Mouse (Mus musculus) kidney, embryonic 16.5 days (tissue): Measurements from ENCODE around the gene Fga. TPM values are rescaled to one million over a fixed set of nuclear protein-coding genes. Genes with fewer than 3 reads are reported as not detected.
A peak's percentile ranks its signal among the peaks of the same experiment; 100 is the strongest.

ENCODE experiments used
- ATAC-seq: fragments of 200-750 bp; cut with Nextera tagmentation; 2 replicates; pipeline ENCODE4 v1.8.0; 2017; ENCODE audit warnings: moderate TSS enrichment; ENCODE audit not compliant: low FRiP score, low TSS enrichment
- H3K27ac ChIP-seq: fragments of 300-500 bp; sonication (generic); 2 replicates; pipeline ENCODE4 v1.5.1; 2014; ENCODE audit warnings: low read length
- H3K27me3 ChIP-seq: fragments of 300-500 bp; sonication (generic); 2 replicates; pipeline ENCODE4 v1.6.1; 2014; ENCODE audit warnings: low read length, control low read depth, mixed read lengths; ENCODE audit not compliant: insufficient read depth
- H3K36me3 ChIP-seq: fragments of 300-500 bp; sonication (generic); 2 replicates; pipeline ENCODE4 v1.6.1; 2014; ENCODE audit warnings: low read length, control low read depth, mixed read lengths; ENCODE audit not compliant: insufficient read depth
- H3K4me1 ChIP-seq: fragments of 300-500 bp; sonication (generic); 2 replicates; pipeline ENCODE4 v1.6.1; 2014; ENCODE audit warnings: low read length, control low read depth, mixed read lengths; ENCODE audit not compliant: insufficient read depth
- H3K4me2 ChIP-seq: fragments of 300-500 bp; sonication (generic); replicated peaks from 2 replicates; pipeline ENCODE4 v1.6.1; 2014; ENCODE audit warnings: low read depth, low read length
- H3K4me3 ChIP-seq: fragments of 300-500 bp; sonication (generic); 2 replicates; pipeline ENCODE4 v1.5.1; 2014; ENCODE audit warnings: mild to moderate bottlenecking, low read length
- H3K9ac ChIP-seq: fragments of 300-500 bp; sonication (generic); replicated peaks from 2 replicates; pipeline ENCODE4 v1.6.1; 2014; ENCODE audit warnings: low read length
- H3K9me3 ChIP-seq: fragments of 300-500 bp; sonication (generic); 2 replicates; pipeline ENCODE4 v1.6.1; 2016; ENCODE audit warnings: low read length, control low read depth
- WGBS: fragments of 180-500 bp; shearing (Covaris S2); extraction: QIAGEN DNeasy Blood & Tissue Kit; methylation state at CpG from one replicate; pipeline ENCODE4 v1.1.7; 2014; 5-methylcytosine and 5-hydroxymethylcytosine counted together
- polyA plus RNA-seq: library from polyadenylated mRNA; unstranded; fragments of >200 nt; fragmentation: Nextera tagmentation; extraction: Ambion mirVana; gene quantifications from 2 replicates; pipeline ENCODE4 v1.2.1, GENCODE M21; 2015

Fga gene
- polyA plus RNA-seq, 1 experiment from 2014 or later = 4.3 TPM

- no peak overlapping the region for H3K27ac ChIP-seq
- no peaks in the 10 kb centered on the region for H3K4me1 ChIP-seq
- H3K9ac ChIP-seq = no peak overlapping the region
- ATAC-seq = no peak
- H3K4me2 ChIP-seq = no peak overlapping the region
- H3K27me3 ChIP-seq = no peaks in the 10 kb centered on the region
- 85% methylated on average over 4 of the region's 4 CpGs for WGBS
- H3K9me3 ChIP-seq = no peaks in the 10 kb centered on the region
- peaks cover 67% of the 10 kb centered on the region for H3K36me3 ChIP-seq
- no peak overlapping the region for H3K4me3 ChIP-seq
Measured at GRCm38 (mm10) chr3:83070231-83070630, 44.4 kb downstream of the Fga start.

GRCm38 (mm10) chr3:83076563-83076962 lies 50.7 kb downstream of the Fga start:
- Histone ChIP-seq H3K4me1 (peaks cover 5% of the 10 kb centered on the region), H3K27me3 (no peaks in the 10 kb centered on the region), H3K36me3 (peaks cover 13% of the 10 kb centered on the region; the same call in 1 of the 2 replicates), H3K27ac (no peak overlapping the region), H3K9me3 (no peaks in the 10 kb centered on the region), H3K9ac (no peak overlapping the region), H3K4me3 (no peak overlapping the region), H3K4me2 (no peak overlapping the region)
- 28% methylated on average over 3 of the region's 3 CpGs for WGBS
- ATAC-seq = no peak

DNA sequence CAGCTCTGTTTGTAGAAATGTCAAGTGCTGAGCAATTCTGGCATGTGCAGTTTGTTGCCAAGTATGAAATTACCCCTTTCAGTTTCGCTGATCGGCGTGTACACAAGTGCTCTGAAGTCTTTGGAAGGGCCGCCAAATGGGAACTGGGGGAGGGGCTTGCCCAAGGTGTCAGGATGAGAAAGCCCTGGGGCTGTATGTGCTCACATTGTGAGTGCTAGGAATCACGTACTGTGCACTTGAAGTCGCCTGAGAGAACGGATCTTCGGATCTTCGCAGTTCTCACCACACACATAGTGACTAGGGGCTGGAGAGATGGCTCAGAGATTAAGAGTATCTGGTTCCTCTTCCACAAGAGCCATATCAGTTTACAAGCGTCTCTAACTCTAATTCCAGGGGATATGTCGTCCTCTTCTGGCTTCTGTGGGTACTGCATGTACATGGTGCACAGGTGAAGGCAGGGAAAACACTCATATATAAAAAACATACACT lies 54.7 kb downstream of the Fga start:
- Histone ChIP-seq H3K27ac (no peak overlapping the region), H3K9ac (peak overlapping the region; percentile 9), H3K4me1 (peaks cover 5% of the 10 kb centered on the region), H3K4me2 (peak overlapping the region; percentile 61), H3K9me3 (no peaks in the 10 kb centered on the region), H3K4me3 (peak overlapping the region; percentile 40), H3K36me3 (no peaks in the 10 kb centered on the region), H3K27me3 (no peaks in the 10 kb centered on the region)
- WGBS = under 1% methylated on average over 11 of the region's 11 CpGs
- ATAC-seq = peak; percentile 86

Other genes with a start within 250 kb of the Fga start
- 2.6 and 3.0 TPM in 2 replicates for gene Rbm46, start 149.6 kb upstream of the Fga start, polyA plus RNA-seq
- 0.05 and 0.08 TPM in 2 replicates for gene Lrat, start 122.1 kb upstream of the Fga start, polyA plus RNA-seq
- gene Fgg, start 18.4 kb upstream of the Fga start, polyA plus RNA-seq = 2.0 and 2.6 TPM in 2 replicates
- gene Fgb, start 23.8 kb downstream of the Fga start, polyA plus RNA-seq = 3.2 and 3.6 TPM in 2 replicates
- gene Plrg1, start 29.4 kb downstream of the Fga start, polyA plus RNA-seq = 103 and 108 TPM in 2 replicates
- gene Dchs2, start 101.9 kb downstream of the Fga start, polyA plus RNA-seq = 0.10 and 0.12 TPM in 2 replicates